Mouse (Mus musculus) heart, postnatal 4 days (tissue): ENCODE measurements at regions not wholly inside any gene's neighbourhood (a gene's known extent, or its start where the extent isn't known, plus 50 kb on each side); places are given as distances from the start of the nearest gene placed in this dataset.

Experiments used
- DNase-seq: peaks from one replicate; pipeline ENCODE4 v3.0.0; 2021

DNA sequence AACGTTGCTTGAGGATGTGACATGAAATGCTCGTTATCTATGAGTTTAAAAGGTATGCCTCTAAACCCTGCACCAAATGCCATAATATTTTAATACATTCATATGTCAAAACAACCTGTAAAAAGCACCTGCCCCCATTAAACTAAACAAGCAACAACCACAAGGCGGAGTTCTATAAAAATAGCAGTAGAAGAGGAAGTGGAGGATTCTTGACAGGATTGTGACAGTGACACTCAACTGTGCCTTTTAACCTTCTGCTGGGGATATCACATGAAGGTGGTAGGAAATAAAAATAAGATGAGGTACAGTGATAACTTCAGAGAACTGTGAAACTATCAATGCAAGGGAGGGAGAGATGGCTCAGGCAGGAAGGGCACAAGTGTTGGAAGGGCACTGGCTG lies 58.6 kb upstream of the Dbx2 start:
- DNase-seq = no peak

DNA sequence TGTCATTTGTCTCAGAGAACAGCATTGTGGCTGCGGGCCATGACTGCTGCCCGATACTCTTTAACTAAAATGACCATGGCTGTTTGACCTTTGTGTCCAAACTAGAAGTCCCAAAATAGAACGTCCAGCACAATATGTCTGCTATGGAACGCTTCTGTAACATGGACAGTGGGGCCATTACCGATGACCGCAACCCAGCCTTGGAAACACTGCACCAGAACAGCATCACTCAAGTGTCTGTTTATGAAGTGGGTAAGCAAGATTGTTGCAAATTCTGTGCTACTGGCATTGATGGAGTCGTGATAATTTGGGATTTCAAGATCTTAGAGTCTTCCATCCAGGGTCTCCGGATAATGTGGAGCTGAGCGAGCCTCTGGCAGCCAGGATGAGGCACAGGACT lies 60.2 kb upstream of the Dbx2 start:
- no peak for DNase-seq

DNA sequence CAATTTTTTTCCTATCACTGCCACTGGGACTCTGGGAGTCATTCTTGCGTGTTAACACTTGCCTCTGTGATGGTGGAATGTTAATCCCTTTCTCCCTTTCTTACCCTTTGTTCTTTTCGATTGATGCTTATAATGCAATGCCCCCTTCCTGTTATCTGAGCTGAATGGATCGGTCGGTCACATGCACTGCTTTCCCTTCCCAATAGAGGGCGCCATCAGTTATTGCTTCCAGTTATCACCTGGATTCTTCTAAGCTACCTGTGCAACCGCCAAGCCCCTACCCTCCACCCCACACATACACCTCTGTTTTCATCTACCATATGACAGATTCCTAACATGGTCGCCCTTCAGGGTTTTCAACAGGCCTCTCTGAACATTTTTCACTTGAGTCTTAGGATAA lies 66.9 kb upstream of the Ano6 start:
- no peak for DNase-seq

DNA sequence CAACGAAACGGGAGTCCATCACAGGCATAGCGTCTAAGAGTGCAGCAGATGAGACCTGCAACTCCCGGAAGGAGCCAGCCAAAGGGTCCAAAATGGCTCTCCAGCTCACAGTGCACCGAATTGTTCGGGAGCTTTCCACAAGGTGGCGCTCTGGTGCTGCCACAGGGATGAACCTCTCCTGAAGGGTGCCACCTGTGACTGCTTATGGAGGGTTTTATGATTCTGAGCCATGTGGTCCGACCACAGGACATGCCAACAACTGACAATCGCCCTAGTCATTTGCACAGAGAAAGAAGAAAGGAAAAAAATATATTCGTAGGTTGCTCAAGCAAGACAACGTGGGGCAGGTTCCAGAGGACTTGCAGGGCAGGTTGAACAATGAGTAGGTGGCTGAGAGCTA lies 64.8 kb upstream of the Ano6 start:
- DNase-seq = peak; percentile 80

DNA sequence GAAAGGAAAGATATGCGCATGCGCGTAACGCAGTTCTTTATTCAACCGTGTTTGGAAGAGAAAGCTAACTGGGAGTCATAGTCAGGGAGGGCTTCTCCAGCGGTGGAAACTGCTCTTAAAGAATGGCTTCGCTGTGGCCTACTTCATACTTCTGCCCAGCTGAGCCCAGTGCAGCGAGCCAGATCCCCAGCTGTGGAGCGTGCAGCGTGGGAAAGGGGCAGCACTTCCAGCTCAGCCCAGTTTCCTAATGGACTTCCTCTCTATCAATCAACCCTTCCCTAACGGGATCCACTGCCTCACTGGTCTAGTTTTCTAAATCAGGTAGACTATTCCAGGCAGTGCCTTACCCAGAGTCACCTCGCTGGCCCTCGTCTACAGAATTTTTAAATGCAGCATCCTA lies 64.1 kb upstream of the Ano6 start:
- DNase-seq = peak; percentile 55

GRCm38 (mm10) chr15:95735746-95736145 lies 54.9 kb upstream of the Ano6 start:
- DNase-seq = no peak
